Comparison of ENCODE assay signal across 16 mouse cellular contexts in the genomic region with DNA sequence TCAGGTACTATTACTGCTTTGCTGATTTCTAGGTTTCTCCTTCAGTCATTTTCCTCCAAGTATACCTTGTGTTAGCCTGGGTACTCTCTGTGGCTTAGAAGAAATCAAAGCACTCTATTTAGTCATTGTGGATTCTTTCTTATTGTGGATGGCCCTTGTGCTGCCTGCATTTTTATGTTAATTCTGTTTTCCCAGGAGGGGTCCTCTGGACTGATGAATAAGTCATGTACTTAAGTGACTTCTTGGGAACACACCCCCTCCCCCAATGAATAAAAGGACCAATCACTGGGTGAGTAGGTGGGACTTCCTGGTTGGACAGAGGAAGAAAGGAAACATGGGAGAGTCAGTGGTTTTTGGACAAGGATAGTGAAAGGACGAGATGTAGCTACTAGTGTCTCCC.
"Had no signal": no experiment of that assay in that cellular context is flagged by ENCODE, and none has a peak within 500 bp of the region (broad histone marks: within the 10 kb centered on the region; RNA-seq: fewer than 3 reads in every experiment).

No protein-coding gene starts in this region.

- ATAC-seq: liver, postnatal 0 days had no signal

- H3K9me3 ChIP-seq: limb, embryonic 12.5 days; lung, embryonic 15.5 days; stomach, embryonic 15.5 days had no signal

- DNase-seq: kidney, adult 11 months; kidney, adult 9 months; kidney, postnatal 36 days; layer of hippocampus, adult 9-11 months; layer of hippocampus, postnatal 36 days; liver; liver, embryonic 13.5 days; liver, postnatal 0 days; lung, postnatal 14 days; right cerebral cortex, postnatal 14 days; thymus, adult 2 months; thymus, postnatal 25 days had no signal

- H3K9ac ChIP-seq: limb, embryonic 12.5 days; liver, embryonic 13.5 days; liver, postnatal 0 days; lung, embryonic 15.5 days; stomach, embryonic 15.5 days had no signal

- H3K36me3 ChIP-seq: limb, embryonic 12.5 days; liver, embryonic 13.5 days; lung, embryonic 15.5 days; stomach, embryonic 15.5 days had no signal

- H3K27me3 ChIP-seq: limb, embryonic 12.5 days; liver, embryonic 13.5 days; lung, embryonic 15.5 days; stomach, embryonic 15.5 days had no signal

- H3K4me2 ChIP-seq: limb, embryonic 12.5 days; liver, embryonic 13.5 days; lung, embryonic 15.5 days; stomach, embryonic 15.5 days had no signal

- H3K27ac ChIP-seq: kidney, postnatal 0 days; limb, embryonic 12.5 days; liver, embryonic 13.5 days; lung, embryonic 15.5 days; stomach, embryonic 15.5 days had no signal

- H3K4me3 ChIP-seq: limb, embryonic 12.5 days; liver, embryonic 13.5 days; lung, embryonic 15.5 days; stomach, embryonic 15.5 days had no signal

- H3K4me1 ChIP-seq: limb, embryonic 12.5 days; liver, embryonic 13.5 days; lung, embryonic 15.5 days; stomach, embryonic 15.5 days had no signal
